In the genomic region with DNA sequence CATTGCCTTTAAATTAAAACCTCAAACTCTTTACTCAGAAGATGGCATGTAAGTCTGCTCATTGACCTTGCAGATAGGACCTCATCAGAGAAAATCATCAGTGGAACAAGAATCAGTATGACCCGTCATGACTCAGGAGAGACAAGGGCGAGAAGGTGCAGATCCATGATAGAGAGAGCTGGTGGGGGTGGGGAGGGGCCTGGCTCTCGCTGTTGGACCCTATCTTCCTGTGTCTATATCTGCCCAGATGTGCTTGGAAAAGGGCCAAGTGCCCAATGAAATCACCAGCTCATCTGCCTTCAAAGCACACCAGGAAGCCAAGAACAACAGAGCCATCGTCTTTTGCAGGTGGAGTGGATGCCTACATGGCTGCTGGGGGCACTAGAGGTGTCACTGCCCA, we compare ENCODE assay signal across 28 mouse cellular contexts. TPM values are rescaled to one million over a fixed set of nuclear protein-coding genes. Genes with fewer than 3 reads are reported as not detected.
DNase-seq lines count a peak whose midpoint lies in the region; ATAC-seq and TF ChIP-seq lines count a peak whose summit lies in the region.
"Had no signal": no experiment of that assay in that cellular context is flagged by ENCODE, and none has a peak within 500 bp of the region (broad histone marks: within the 10 kb centered on the region; RNA-seq: fewer than 3 reads in every experiment).

No protein-coding gene starts in this region.

- TF ChIP-seq POLR2A in MEL (IDR thresholded peaks at IDR 0.05; ENCODE audit: control insufficient read depth in 1 of 2, insufficient read depth in 1 of 2, low read depth in 1 of 2, low read length in 2 of 2, poor library complexity in 1 of 2), result no peak

- no peaks in the 10 kb centered on the region for H3K9me3 ChIP-seq in MEL (replicated peaks; ENCODE audit: insufficient read depth, low read length)
- no peaks in the 10 kb centered on the region for H3K9me3 ChIP-seq in liver, embryonic 12.5 days (replicated peaks)
- H3K9me3 ChIP-seq in forebrain, embryonic 16.5 days (ENCODE audit: control insufficient read depth, low read length), result no peaks in the 10 kb centered on the region
- H3K9me3 ChIP-seq: embryonic facial prominence, embryonic 13.5 days; limb, embryonic 13.5 days; megakaryocyte, embryonic 14.5 days; midbrain, embryonic 15.5 days had no signal

- no peak overlapping the region for H3K9ac ChIP-seq in MEL (ENCODE audit: control insufficient read depth, low read depth, low read length, poor library complexity, severe bottlenecking)
- H3K9ac ChIP-seq in liver, embryonic 12.5 days, result peak overlapping the region; percentile 35; the same call in 1 of the 2 replicates
- H3K9ac ChIP-seq in forebrain, embryonic 16.5 days (replicated peaks; ENCODE audit: low read depth, low read length), result no peak overlapping the region
- H3K9ac ChIP-seq: embryonic facial prominence, embryonic 13.5 days; limb, embryonic 13.5 days; lung, embryonic 14.5 days; midbrain, embryonic 15.5 days had no signal

- 35% methylated on average over 4 of the region's 4 CpGs for WGBS in liver, embryonic 12.5 days (ENCODE audit: insufficient replicate concordance)
- 85% methylated on average over 4 of the region's 4 CpGs for WGBS in forebrain, embryonic 16.5 days

- peak; percentile 77 for ATAC-seq in liver, embryonic 12.5 days
- peak; percentile 65 for ATAC-seq in megakaryocyte progenitor cell, adult 5-6 weeks (replicated peaks; ENCODE audit: poor library complexity)
- no peak for ATAC-seq in forebrain, embryonic 16.5 days
- ATAC-seq: forebrain, embryonic 14.5 days; hindbrain, postnatal 0 days; intestine, embryonic 16.5 days; midbrain, embryonic 15.5 days had no signal

- H3K4me1 ChIP-seq in MEL (ENCODE audit: control insufficient read depth in 1 of 2, insufficient read depth in 2 of 2, low read length in 2 of 2), result peaks cover 18 to 41% of the 10 kb centered on the region in 2 experiments
- H3K4me1 ChIP-seq in liver, embryonic 12.5 days, result peaks cover 69% of the 10 kb centered on the region
- H3K4me1 ChIP-seq in forebrain, embryonic 16.5 days (replicated peaks; ENCODE audit: control insufficient read depth, insufficient read depth, low read length), result no peaks in the 10 kb centered on the region
- H3K4me1 ChIP-seq: embryonic facial prominence, embryonic 13.5 days; limb, embryonic 13.5 days; midbrain, embryonic 15.5 days had no signal

- no peaks in the 10 kb centered on the region for H3K79me2 ChIP-seq in MEL (ENCODE audit: control insufficient read depth, insufficient read depth, low read length, poor library complexity)

- TF ChIP-seq CTCF in MEL (IDR thresholded peaks at IDR 0.05 in 2 of 3, conservative IDR thresholded peaks at IDR 0.05 in 1 of 3; ENCODE audit: control insufficient read depth in 1 of 3, insufficient read depth in 1 of 3, low read depth in 2 of 3, low read length in 3 of 3, poor library complexity in 1 of 3, severe bottlenecking in 1 of 3), result no peak

- H3K27me3 ChIP-seq in MEL (ENCODE audit: control insufficient read depth in 1 of 2, insufficient read depth in 2 of 2, low read length in 2 of 2), result no peaks in the 10 kb centered on the region
- no peaks in the 10 kb centered on the region for H3K27me3 ChIP-seq in liver, embryonic 12.5 days (replicated peaks)
- H3K27me3 ChIP-seq in forebrain, embryonic 16.5 days (replicated peaks; ENCODE audit: control insufficient read depth, insufficient read depth, low read length), result no peaks in the 10 kb centered on the region
- H3K27me3 ChIP-seq: CH12.LX; embryonic facial prominence, embryonic 13.5 days; limb, embryonic 13.5 days; megakaryocyte, embryonic 14.5 days; midbrain, embryonic 15.5 days had no signal

- peak; percentile 79 to 92 for TF ChIP-seq EP300 in MEL (IDR thresholded peaks at IDR 0.05; ENCODE audit: low read depth in 1 of 2, low read length in 2 of 2)

- H3K4me2 ChIP-seq in liver, embryonic 12.5 days, result peak overlapping the region; percentile 44
- H3K4me2 ChIP-seq in forebrain, embryonic 16.5 days (ENCODE audit: low read length), result no peak overlapping the region
- H3K4me2 ChIP-seq: embryonic facial prominence, embryonic 13.5 days; limb, embryonic 13.5 days; lung, embryonic 14.5 days; midbrain, embryonic 15.5 days had no signal

- DNase-seq in MEL (ENCODE audit: low read depth, low spot score), result peak; percentile 62
- DNase-seq in c-Kit-positive CD71-positive TER-119-negative erythroid progenitor cells, embryonic 14.5 days (ENCODE audit: low read depth), result peak; percentile 74
- DNase-seq in cerebellum, postnatal 25 days, result no peak
- DNase-seq in thymus, postnatal 14 days, result no peak
- DNase-seq: adrenal gland, postnatal 14 days; B cell, adult 2 months; cerebellum, adult 11 months; cerebellum, postnatal 10 days; heart, postnatal 4 days; kidney, adult 9 months; kidney, postnatal 14 days; layer of hippocampus, postnatal 36 days; lung, embryonic 14.5 days; right cerebral cortex, postnatal 4 days; thymus, postnatal 25 days had no signal

- H3K4me3 ChIP-seq in MEL (ENCODE audit: control insufficient read depth in 1 of 2, insufficient read depth in 1 of 2, low read depth in 2 of 2, low read length in 2 of 2), result no peak overlapping the region
- no peak overlapping the region for H3K4me3 ChIP-seq in liver, embryonic 12.5 days
- H3K4me3 ChIP-seq in forebrain, embryonic 16.5 days (replicated peaks; ENCODE audit: low read length), result no peak overlapping the region
- H3K4me3 ChIP-seq: embryonic facial prominence, embryonic 13.5 days; layer of hippocampus, adult 2 months; limb, embryonic 13.5 days; megakaryocyte, embryonic 14.5 days; midbrain, embryonic 15.5 days; myocyte had no signal

- H3K36me3 ChIP-seq in MEL (ENCODE audit: control insufficient read depth in 1 of 2, insufficient read depth in 2 of 2, low read length in 2 of 2), result peaks cover 6 to 35% of the 10 kb centered on the region in 2 experiments; a peak in 3 of 4 replicates
- H3K36me3 ChIP-seq in liver, embryonic 12.5 days, result peaks cover 90% of the 10 kb centered on the region
- peaks cover 3% of the 10 kb centered on the region; the same call in 1 of the 2 replicates for H3K36me3 ChIP-seq in forebrain, embryonic 16.5 days (ENCODE audit: control insufficient read depth, insufficient read depth)
- H3K36me3 ChIP-seq: midbrain, embryonic 15.5 days had no signal

- no peak for TF ChIP-seq RAD21 in MEL (IDR thresholded peaks at IDR 0.05; ENCODE audit: low read depth, low read length)

- H3K27ac ChIP-seq in MEL (ENCODE audit: control insufficient read depth, low read depth, low read length), result peak overlapping the region; percentile 52
- peak overlapping the region; percentile 86 for H3K27ac ChIP-seq in liver, embryonic 12.5 days
- H3K27ac ChIP-seq in forebrain, embryonic 16.5 days (ENCODE audit: low read length), result no peak overlapping the region
- H3K27ac ChIP-seq: embryonic facial prominence, embryonic 13.5 days; hindbrain, postnatal 0 days; layer of hippocampus, adult 2 months; limb, embryonic 13.5 days; midbrain, embryonic 15.5 days had no signal

TF ChIP-seq in MEL, 35 proteins besides CTCF, POLR2A, EP300 and RAD21:
- TF ChIP-seq MAZ (IDR thresholded peaks at IDR 0.05; ENCODE audit: low read depth, low read length), result no peak
- TF ChIP-seq CHD2 (IDR thresholded peaks at IDR 0.05; ENCODE audit: low read length), result peak; percentile 49; the same call in 1 of the 2 replicates
- no peak for TF ChIP-seq USF1 (IDR thresholded peaks at IDR 0.05; ENCODE audit: low read depth, low read length)
- peak; percentile 60 for TF ChIP-seq SIN3A (IDR thresholded peaks at IDR 0.05; ENCODE audit: low read length)
- no peak for TF ChIP-seq E2F4 (IDR thresholded peaks at IDR 0.05; ENCODE audit: borderline replicate concordance, low read depth, low read length)
- TF ChIP-seq ETS1 (IDR thresholded peaks at IDR 0.05; ENCODE audit: low read depth, low read length), result peak; percentile 85
- TF ChIP-seq BHLHE40 (IDR thresholded peaks at IDR 0.05; ENCODE audit: borderline replicate concordance, low read depth, low read length), result no peak
- no peak for TF ChIP-seq JUND (IDR thresholded peaks at IDR 0.05; ENCODE audit: low read depth, low read length)
- peak; percentile 69 for TF ChIP-seq TAL1 (IDR thresholded peaks at IDR 0.05; ENCODE audit: low read length)
- TF ChIP-seq NELFE (IDR thresholded peaks at IDR 0.05; ENCODE audit: low read depth, low read length), result no peak
- TF ChIP-seq KAT2A (conservative IDR thresholded peaks at IDR 0.05; ENCODE audit: low read depth, low read length), result no peak
- peak; percentile 84 for TF ChIP-seq TCF12 (IDR thresholded peaks at IDR 0.05; ENCODE audit: low read depth, low read length)
- TF ChIP-seq RCOR1 (IDR thresholded peaks at IDR 0.05; ENCODE audit: low read depth, low read length), result peak; percentile 74
- peak; percentile 63 for TF ChIP-seq GATA1 (IDR thresholded peaks at IDR 0.05; ENCODE audit: low read depth, low read length)
- no peak for TF ChIP-seq MEF2A (IDR thresholded peaks at IDR 0.05; ENCODE audit: extremely low read depth, insufficient replicate concordance, low read depth, low read length, poor library complexity, severe bottlenecking)
- no peak for TF ChIP-seq MAFK (IDR thresholded peaks at IDR 0.05; ENCODE audit: borderline replicate concordance, low read depth, low read length)
- no peak for TF ChIP-seq ZNF384 (IDR thresholded peaks at IDR 0.05; ENCODE audit: low read depth, low read length)
- no peak for TF ChIP-seq CHD1 (IDR thresholded peaks at IDR 0.05; ENCODE audit: low read depth, low read length)

RNA-seq across cellular contexts. Expression of gene Arfgap3, which starts 27.1 kb away (rescaled TPM):
- total RNA-seq in MEL (2012; rRNA removed), result 8.2 and 8.6 TPM in 2 replicates
- polyA plus RNA-seq in MEL (2012; ENCODE audit: insufficient read depth in 1 of 2, insufficient read length in 2 of 2, low read depth in 1 of 2, low replicate concordance in 2 of 2, missing spikeins in 1 of 2), result 10 to 100 TPM in 1 of 2 experiments, not detected in 1; 12.4 TPM
- polyA plus RNA-seq in liver, embryonic 12.5 days (2016; fragmentation: Nextera tagmentation; extraction: Ambion mirVana), result 16.2 and 19.9 TPM in 2 replicates
- 19.9 and 23.7 TPM in 2 replicates for total RNA-seq in megakaryocyte progenitor cell, adult 5-6 weeks (2015)
- 21.4 and 25.4 TPM in 2 replicates for total RNA-seq in megakaryocyte progenitor cell, adult 5-6 weeks (2017)
- 44.5 and 46.3 TPM in 2 replicates for polyA plus RNA-seq in forebrain, embryonic 16.5 days (2015; fragmentation: Nextera tagmentation; extraction: Ambion mirVana)

Comparison
In these comparisons a context has a peak if more than half of its experiments do, and no peak if none do; other contexts are left out.
1. DNase-seq: peak in MEL (single experiment) and c-Kit-positive CD71-positive TER-119-negative erythroid progenitor cells, embryonic 14.5 days (single experiment); none in cerebellum, postnatal 25 days (0 of 2) and thymus, postnatal 14 days (single experiment).